Mouse (Mus musculus): ENCODE results near the gene Trpd52l3. TPM values are rescaled to one million over a fixed set of nuclear protein-coding genes. Genes with fewer than 3 reads are reported as not detected.
A peak's percentile ranks its signal among the peaks of the same experiment; 100 is the strongest.

Trpd52l3 gene
- polyA plus RNA-seq, 1 experiment from 2014 or later, result not detected

- Histone ChIP-seq H3K4me2 (peak overlapping the region; percentile 77), H3K27me3 (replicated peaks) (no peaks in the 10 kb centered on the region), H3K27ac (no peak overlapping the region), H3K4me3 (replicated peaks) (peak overlapping the region; percentile 100), H3K4me1 (0 out of 2 replicates have a peak, but pooled peaks cover 19% of the 10 kb centered on the region), H3K36me3 (no peaks in the 10 kb centered on the region), H3K9ac (peak overlapping the region; percentile 100), H3K9me3 (no peaks in the 10 kb centered on the region)
- WGBS, result under 1% methylated on average over 7 of the region's 7 CpGs
- no peak for ATAC-seq (ENCODE audit: insufficient read depth, low FRiP score, low read depth)
Measured at GRCm38 (mm10) chr19:30031468-30031931, 27.9 kb downstream of the Trpd52l3 start.

- 62% methylated on average over 3 of the region's 3 CpGs for WGBS
- Histone ChIP-seq H3K27ac (no peak overlapping the region), H3K4me3 (replicated peaks) (peak overlapping the region; percentile 23), H3K4me1 (0 out of 2 replicates have a peak, but pooled peaks cover 19% of the 10 kb centered on the region), H3K36me3 (no peaks in the 10 kb centered on the region), H3K4me2 (peak overlapping the region; percentile 77), H3K9me3 (no peaks in the 10 kb centered on the region), H3K27me3 (replicated peaks) (no peaks in the 10 kb centered on the region), H3K9ac (no peak overlapping the region)
- ATAC-seq (ENCODE audit: insufficient read depth, low FRiP score, low read depth), result no peak
Measured at GRCm38 (mm10) chr19:30032206-30032605, 28.6 kb downstream of the Trpd52l3 start.

GRCm38 (mm10) chr19:30035361-30035760, 31.8 kb downstream of the Trpd52l3 start:
- 0 out of 2 replicates have a peak, but pooled peaks cover 16% of the 10 kb centered on the region for H3K4me1 ChIP-seq

GRCm38 (mm10) chr19:30043691-30044090, 40.1 kb downstream of the Trpd52l3 start:
- 76% methylated on average over 2 of the region's 2 CpGs for WGBS
- Histone ChIP-seq H3K4me2 (no peak overlapping the region), H3K36me3 (peaks cover 16% of the 10 kb centered on the region; the same call in 1 of the 2 replicates), H3K27me3 (replicated peaks) (no peaks in the 10 kb centered on the region), H3K27ac (no peak overlapping the region), H3K9ac (no peak overlapping the region), H3K4me1 (no peaks in the 10 kb centered on the region), H3K9me3 (no peaks in the 10 kb centered on the region), H3K4me3 (replicated peaks) (no peak overlapping the region)
- ATAC-seq (ENCODE audit: insufficient read depth, low FRiP score, low read depth), result no peak

More at GRCm38 (mm10) chr19:30035361-30035760, 31.8 kb downstream of the Trpd52l3 start:
- 47% methylated on average over 3 of the region's 3 CpGs for WGBS
- no peak overlapping the region for H3K27ac ChIP-seq
- H3K9ac ChIP-seq, result no peak overlapping the region
- no peaks in the 10 kb centered on the region for H3K27me3 ChIP-seq (replicated peaks)
- H3K4me3 ChIP-seq (replicated peaks), result no peak overlapping the region
- H3K4me2 ChIP-seq, result no peak overlapping the region
- H3K36me3 ChIP-seq, result no peaks in the 10 kb centered on the region
- ATAC-seq (ENCODE audit: insufficient read depth, low FRiP score, low read depth), result no peak
- no peaks in the 10 kb centered on the region for H3K9me3 ChIP-seq

DNA sequence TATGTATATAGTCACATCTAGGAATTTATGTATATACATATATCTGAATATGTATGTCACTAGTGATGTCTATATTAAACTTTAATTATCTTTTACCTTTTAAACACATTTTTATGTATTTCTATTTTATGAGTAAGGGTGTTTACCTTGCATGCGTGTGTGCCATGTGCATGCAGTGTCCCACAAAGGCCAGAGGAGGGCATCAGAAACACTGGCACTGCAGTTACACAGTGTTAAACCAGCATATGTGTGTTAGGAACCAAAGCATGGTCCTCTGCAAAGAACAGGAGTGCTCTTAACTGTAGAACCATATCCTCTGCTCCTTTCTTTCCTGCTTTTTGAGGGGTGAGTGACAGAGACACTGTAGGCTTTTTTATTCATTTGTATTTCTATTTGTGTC, 41.0 kb downstream of the Trpd52l3 start:
- peaks cover 16% of the 10 kb centered on the region; the same call in 1 of the 2 replicates for H3K36me3 ChIP-seq
- H3K4me2 ChIP-seq, result no peak overlapping the region
- no peak overlapping the region for H3K27ac ChIP-seq
- H3K27me3 ChIP-seq (replicated peaks), result no peaks in the 10 kb centered on the region
- no peaks in the 10 kb centered on the region for H3K4me1 ChIP-seq
- WGBS, result 92% methylated on average over 1 of the region's 1 CpGs
- no peak overlapping the region for H3K4me3 ChIP-seq (replicated peaks)
- H3K9ac ChIP-seq, result no peak overlapping the region
- ATAC-seq (ENCODE audit: insufficient read depth, low FRiP score, low read depth), result no peak
- H3K9me3 ChIP-seq, result no peaks in the 10 kb centered on the region

DNA sequence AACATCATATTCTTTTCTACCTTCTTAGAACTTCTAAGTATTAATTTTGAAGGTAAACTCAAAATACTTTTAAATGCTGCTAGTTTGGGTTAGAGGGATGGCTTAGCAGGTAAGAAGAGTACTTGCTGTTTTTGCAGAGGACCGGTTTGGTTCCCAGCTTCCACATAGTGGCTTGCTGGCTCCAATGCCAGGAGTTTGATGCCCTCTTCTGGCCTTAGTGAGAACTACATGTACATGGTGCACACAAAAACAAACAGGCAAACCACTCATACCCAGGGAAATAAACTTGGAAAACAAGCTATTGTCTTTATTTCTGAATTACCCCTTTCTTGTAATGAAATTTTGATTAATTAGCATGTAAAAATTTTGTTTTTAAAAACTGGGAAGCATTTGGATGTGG, 42.3 kb downstream of the Trpd52l3 start:
- ATAC-seq (ENCODE audit: insufficient read depth, low FRiP score, low read depth), result no peak
- Histone ChIP-seq H3K4me2 (no peak overlapping the region), H3K9me3 (no peaks in the 10 kb centered on the region), H3K9ac (no peak overlapping the region), H3K27ac (no peak overlapping the region), H3K36me3 (peaks cover 16% of the 10 kb centered on the region; the same call in 1 of the 2 replicates), H3K4me1 (no peaks in the 10 kb centered on the region), H3K27me3 (replicated peaks) (no peaks in the 10 kb centered on the region), H3K4me3 (replicated peaks) (no peak overlapping the region)
- 57% methylated on average over 1 of the region's 1 CpGs for WGBS

- H3K27me3 ChIP-seq (replicated peaks), result no peaks in the 10 kb centered on the region
- 75% methylated on average over 2 of the region's 2 CpGs for WGBS
- H3K9me3 ChIP-seq, result no peaks in the 10 kb centered on the region
- H3K4me2 ChIP-seq, result no peak overlapping the region
- no peaks in the 10 kb centered on the region for H3K4me1 ChIP-seq
- peak; percentile 66; the same call in 1 of the 2 replicates for ATAC-seq (ENCODE audit: insufficient read depth, low FRiP score, low read depth)
- no peak overlapping the region for H3K4me3 ChIP-seq (replicated peaks)
- peaks cover 10% of the 10 kb centered on the region; the same call in 1 of the 2 replicates for H3K36me3 ChIP-seq
- no peak overlapping the region for H3K27ac ChIP-seq
- no peak overlapping the region for H3K9ac ChIP-seq
Measured at GRCm38 (mm10) chr19:30050584-30050983, 47.0 kb downstream of the Trpd52l3 start.

GRCm38 (mm10) chr19:30051479-30051878, 47.9 kb downstream of the Trpd52l3 start:
- 87% methylated on average over 3 of the region's 3 CpGs for WGBS
- Histone ChIP-seq H3K9ac (no peak overlapping the region), H3K9me3 (no peaks in the 10 kb centered on the region), H3K27me3 (replicated peaks) (no peaks in the 10 kb centered on the region), H3K4me3 (replicated peaks) (no peak overlapping the region), H3K36me3 (peaks cover 10% of the 10 kb centered on the region; the same call in 1 of the 2 replicates), H3K27ac (no peak overlapping the region), H3K4me1 (no peaks in the 10 kb centered on the region), H3K4me2 (no peak overlapping the region)
- no peak for ATAC-seq (ENCODE audit: insufficient read depth, low FRiP score, low read depth)

- Histone ChIP-seq H3K9me3 (no peaks in the 10 kb centered on the region), H3K36me3 (no peaks in the 10 kb centered on the region), H3K27me3 (replicated peaks) (no peaks in the 10 kb centered on the region), H3K4me2 (no peak overlapping the region), H3K9ac (no peak overlapping the region), H3K27ac (no peak overlapping the region), H3K4me3 (replicated peaks) (no peak overlapping the region), H3K4me1 (no peaks in the 10 kb centered on the region)
- no peak for ATAC-seq (ENCODE audit: insufficient read depth, low FRiP score, low read depth)
- WGBS, result 91% methylated on average over 2 of the region's 2 CpGs
Measured at GRCm38 (mm10) chr19:30054218-30054617, 50.6 kb downstream of the Trpd52l3 start.

Other genes starting within 250 kb of the Trpd52l3 start
- gene 9930021J03Rik, start 197.8 kb upstream of the Trpd52l3 start, polyA plus RNA-seq (2015; fragmentation: Nextera tagmentation; extraction: Ambion mirVana), result 4.7 and 5.2 TPM in 2 replicates
- gene Ranbp6, start 190.8 kb upstream of the Trpd52l3 start, polyA plus RNA-seq (2015; fragmentation: Nextera tagmentation; extraction: Ambion mirVana), result 14.4 and 15.7 TPM in 2 replicates
- 13.9 and 14.7 TPM in 2 replicates for gene Il33, start 78.7 kb upstream of the Trpd52l3 start, polyA plus RNA-seq (2015; fragmentation: Nextera tagmentation; extraction: Ambion mirVana)
- gene Uhrf2, start 26.7 kb downstream of the Trpd52l3 start, polyA plus RNA-seq (2015; fragmentation: Nextera tagmentation; extraction: Ambion mirVana), result 62.5 and 64.9 TPM in 2 replicates
- 4.7 and 5.3 TPM in 2 replicates for gene Gldc, start 171.6 kb downstream of the Trpd52l3 start, polyA plus RNA-seq (2015; fragmentation: Nextera tagmentation; extraction: Ambion mirVana)
- gene Mbl2, start 229.2 kb downstream of the Trpd52l3 start, polyA plus RNA-seq (2015; fragmentation: Nextera tagmentation; extraction: Ambion mirVana), result 0.12 TPM in 1 of 2 replicates, not detected in the other